Mouse (Mus musculus): ENCODE data around the gene Hsdl2. TPM values are rescaled to one million over a fixed set of nuclear protein-coding genes. Genes with fewer than 3 reads are reported as not detected.
"Not testable (repeated sequence)": the region's sequence is repeated elsewhere in the genome, so short reads cannot be mapped to it uniquely, and the experiment has no call there.

The Hsdl2 gene
- 100 to 1,000 TPM; 253 to 276 TPM for total RNA-seq (2021)

DNA sequence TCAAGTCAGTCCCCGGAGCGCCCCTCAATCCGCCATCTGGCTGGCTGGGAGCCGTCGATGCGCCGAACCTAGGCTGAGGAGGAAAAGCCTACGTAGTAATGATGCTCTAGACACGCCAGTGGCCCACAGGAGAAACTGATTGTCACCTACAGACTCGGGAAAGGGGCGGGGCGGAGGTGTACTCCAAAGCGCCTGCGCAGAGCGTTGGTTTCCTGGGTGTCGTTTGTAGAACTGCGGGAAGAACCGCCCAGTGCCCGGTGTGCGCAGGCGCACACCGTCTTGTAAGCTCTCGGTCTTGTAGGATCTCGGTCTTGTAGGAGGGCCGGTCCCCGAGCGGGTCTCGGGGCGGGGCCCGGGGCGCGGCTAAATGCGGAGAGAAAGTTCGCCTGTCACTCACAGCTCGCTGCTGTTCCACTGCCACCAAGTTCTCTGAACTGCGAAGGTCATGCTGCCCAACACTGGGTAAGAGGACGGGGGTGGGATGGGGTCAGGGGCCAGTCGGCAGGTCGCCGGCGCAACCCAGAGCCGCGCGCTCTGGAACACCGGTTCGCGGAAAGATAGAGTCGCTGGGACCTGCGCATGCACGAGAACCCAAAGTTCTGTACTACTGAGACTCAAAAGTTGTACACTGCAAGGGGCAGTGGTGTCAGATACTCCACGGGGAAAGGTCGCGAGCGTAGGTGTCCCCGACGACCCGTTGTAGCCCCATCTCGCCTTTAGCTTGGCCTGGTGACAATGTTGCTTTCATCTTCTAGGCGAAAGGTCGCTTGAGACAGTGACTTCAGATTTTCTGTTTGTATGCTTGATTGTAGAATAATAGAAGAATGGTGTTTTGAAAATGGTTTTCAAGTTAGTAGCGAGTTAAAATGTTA lies at the start of gene Hsdl2:
Gene Hsdl2 (plus strand): TSS at position 250 of the 872 bp plus-strand sequence.
- peak; percentile 98 to 99 for DNase-seq
- intact Hi-C loops (cut with DNase I): no loop called here

DNA sequence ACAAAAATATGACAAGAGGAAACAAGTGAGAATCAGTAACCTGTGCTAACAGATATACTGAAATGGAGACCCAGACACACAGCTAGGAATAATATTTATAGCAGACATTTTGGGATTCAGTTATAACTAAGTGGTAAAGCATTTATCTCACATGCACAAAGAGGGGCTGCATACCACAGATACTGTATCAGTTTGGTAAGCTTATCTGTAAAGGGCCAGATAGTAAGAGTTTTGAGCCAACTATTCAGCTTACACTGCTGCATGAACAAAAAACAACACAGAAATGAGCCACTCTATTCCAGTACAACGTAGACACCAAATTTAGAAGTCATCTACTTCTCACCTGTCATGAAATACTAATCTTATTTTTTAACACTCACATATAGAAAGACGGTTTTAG lies 48.1 kb upstream of the Hsdl2 start:
- intact Hi-C loops (cut with DNase I): no loop called here
- DNase-seq: no peak

DNA sequence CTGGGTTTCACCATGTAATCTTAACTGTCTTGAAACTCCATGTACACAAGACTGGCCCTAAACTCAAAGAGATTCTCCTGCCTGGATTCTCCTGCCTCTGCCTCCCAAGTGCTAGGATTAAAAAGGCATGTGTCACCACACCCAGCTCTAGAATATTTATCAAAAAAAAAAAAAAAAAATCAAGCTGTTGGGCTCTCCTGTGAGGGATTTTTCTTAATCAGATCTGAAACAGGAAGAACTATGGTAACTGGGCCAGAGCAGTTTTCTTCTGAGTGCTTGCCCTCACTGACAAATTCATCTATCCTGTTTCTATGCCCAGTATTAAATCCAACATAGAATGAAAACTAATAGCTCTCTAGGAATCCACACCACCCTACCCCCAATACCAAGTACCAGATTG lies 45.7 kb upstream of the Hsdl2 start:
- intact Hi-C loops (cut with DNase I): no loop called here
- DNase-seq: no peak

DNA sequence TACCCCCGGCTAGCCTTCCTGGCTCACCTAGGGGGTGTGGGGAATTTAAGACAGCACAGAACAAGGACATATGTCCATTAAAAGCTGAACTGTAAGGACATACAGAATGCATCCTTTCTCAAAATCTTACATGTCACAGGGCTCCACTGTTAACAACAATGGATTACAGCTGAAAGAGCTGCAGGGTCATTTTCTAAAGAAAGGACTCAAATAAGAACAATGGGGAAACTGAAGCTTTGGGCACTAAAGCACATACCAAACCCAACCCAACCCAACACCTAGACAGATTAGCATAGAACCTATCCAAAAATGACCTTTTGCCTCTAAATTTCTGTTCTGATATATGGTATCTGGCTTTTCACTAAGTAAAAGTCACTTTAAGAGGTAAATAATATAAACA lies 45.1 kb upstream of the Hsdl2 start:
- intact Hi-C loops (cut with DNase I): no loop called here
- DNase-seq: no peak

DNA sequence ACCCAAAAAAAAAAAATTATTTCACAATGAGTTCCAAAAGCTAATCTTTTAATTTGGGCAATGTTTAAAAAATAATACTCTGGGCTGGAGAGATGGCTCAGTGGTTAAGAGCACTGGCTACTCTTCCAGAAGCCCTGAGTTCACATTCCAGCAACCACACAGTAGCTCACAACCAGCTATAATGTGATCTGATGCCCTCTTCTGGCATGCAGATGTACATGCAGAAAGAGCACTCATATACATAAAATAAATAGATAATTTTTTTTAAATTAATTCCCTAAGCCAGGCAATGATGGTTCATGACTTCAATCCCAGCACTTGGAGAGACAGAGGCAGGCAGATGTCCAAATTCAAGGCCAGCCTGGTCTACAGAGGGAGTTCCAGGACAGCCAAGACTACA lies 38.4 kb upstream of the Hsdl2 start:
- no peak for DNase-seq
- intact Hi-C loops (cut with DNase I): no loop called here

DNA sequence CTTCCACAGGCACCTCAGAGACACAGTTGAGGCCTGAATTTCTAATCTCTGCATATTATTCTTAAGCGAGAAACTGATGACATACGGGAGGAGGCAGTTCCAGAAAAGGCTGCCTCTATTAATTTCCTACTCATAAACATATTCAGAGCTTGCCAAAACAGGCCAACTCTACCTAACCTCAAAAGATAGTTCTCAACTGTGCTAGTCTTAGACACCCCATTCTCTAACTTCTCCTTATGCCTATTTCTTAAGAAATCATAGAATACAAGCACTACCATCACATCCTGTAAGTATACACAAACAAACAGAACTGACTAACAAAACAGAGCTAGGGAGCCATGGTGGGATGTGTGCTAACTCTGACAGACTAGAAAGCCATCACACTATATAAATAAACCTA lies 36.7 kb upstream of the Hsdl2 start:
- intact Hi-C loops (cut with DNase I): loop anchor here (5.0 kb wide), 1 partner anchor 347 kb away; no protein-coding TSS in a partner anchor
- no peak for DNase-seq

DNA sequence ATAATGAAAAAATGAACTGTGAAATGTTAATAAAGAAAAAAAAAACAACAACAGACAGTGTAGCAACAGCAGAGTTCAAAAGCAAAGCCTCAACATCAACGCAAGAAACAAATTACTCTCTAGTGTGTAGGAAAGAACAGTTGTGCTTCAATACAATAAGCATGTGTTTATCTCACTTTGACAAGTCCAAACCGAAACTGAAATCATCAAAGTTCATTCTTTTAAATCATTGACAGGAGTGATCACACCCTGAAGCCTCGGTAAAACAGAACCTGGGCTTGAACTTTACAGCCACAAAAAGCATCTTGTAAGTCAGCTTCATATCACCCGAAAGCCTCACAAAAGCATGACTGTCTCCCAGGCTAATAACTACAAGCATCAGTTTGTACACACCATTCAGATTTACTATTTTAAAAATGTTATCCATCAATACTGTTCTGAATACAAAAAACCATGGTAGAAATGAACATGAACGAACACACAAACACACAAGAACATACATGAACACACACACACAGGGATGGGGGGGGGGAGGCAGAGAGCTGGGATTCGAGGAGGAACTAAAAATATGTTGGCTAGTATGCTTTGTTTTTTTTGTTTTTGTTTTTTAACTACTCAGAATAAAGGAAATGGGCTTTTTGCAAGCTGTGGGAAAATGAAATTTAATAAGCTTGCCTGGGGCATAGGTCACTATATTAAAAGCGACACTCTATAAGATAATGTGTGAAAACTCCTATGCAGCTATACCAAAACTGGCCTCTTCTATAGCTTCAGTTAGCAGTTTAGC lies 34.9 kb upstream of the Hsdl2 start:
- intact Hi-C loops (cut with DNase I): loop anchor here (5.0 kb wide), 1 partner anchor 349 kb away; no protein-coding TSS in a partner anchor
- no peak for DNase-seq

DNA sequence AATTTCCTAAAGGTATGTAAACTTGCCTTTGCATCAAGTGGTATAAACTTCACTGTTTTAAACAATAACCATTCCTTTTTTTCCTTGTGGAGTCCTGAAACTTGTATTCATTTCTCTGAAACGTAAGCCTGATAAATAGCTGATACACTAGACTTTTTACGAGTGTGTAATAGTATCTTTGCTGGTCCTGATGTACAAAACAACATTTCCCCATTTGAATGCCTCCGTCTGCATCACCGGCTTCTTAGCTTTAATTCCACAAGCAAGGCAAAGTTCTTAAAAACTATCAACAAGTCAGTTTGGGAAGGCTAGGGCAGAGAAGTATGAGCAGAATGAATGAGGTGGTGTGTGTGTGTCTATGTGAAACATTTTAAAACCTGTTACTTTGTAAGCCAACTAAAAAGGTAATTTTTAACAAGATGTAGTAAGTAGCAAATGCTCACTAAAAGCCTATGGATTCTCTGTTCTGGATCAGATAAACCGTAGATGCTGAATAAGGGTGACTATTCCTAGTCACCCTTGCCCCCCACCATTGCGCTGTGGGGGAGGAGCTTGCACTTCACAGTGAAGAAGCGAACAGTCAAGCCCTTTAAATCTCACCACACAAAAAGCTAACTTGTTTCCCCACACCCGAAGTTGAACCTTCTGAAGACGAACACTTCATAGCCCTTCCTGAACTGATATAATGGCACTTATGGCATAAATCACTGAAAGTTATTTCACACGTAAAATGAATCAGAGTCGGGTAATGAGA lies 34.0 kb upstream of the Hsdl2 start:
- DNase-seq: peak; percentile 26 to 27
- intact Hi-C loops (cut with DNase I): loop anchor here (5.0 kb wide), 1 partner anchor 350 kb away; no protein-coding TSS in a partner anchor

DNA sequence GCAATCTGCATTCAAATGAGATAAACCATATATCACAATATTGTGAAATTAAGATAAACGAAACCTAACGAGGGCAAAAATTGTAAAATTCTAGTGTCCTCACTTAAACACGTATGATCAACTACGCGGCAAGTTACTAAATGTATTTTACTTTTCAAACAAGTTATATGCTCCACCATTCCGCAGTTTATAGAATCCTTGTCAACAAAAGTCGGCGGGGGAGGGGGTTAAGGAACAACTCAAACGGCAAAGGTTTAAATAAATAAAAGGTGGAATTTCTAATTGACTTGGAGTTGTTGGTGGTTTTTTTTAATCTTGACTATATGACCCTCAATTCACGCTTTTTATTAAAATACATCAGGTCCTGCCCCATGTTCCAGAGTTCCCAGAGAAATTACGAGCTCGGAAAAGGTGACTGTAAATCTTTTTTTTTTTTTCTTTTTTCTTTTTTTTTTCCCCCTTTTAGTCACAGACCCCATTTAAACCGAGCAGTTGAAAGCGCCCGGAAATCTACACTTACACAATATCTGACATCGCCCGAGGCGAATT lies 33.3 kb upstream of the Hsdl2 start:
- DNase-seq: no peak
- intact Hi-C loops (cut with DNase I): loop anchor here (5.0 kb wide), 1 partner anchor 351 kb away; no protein-coding TSS in a partner anchor

DNA sequence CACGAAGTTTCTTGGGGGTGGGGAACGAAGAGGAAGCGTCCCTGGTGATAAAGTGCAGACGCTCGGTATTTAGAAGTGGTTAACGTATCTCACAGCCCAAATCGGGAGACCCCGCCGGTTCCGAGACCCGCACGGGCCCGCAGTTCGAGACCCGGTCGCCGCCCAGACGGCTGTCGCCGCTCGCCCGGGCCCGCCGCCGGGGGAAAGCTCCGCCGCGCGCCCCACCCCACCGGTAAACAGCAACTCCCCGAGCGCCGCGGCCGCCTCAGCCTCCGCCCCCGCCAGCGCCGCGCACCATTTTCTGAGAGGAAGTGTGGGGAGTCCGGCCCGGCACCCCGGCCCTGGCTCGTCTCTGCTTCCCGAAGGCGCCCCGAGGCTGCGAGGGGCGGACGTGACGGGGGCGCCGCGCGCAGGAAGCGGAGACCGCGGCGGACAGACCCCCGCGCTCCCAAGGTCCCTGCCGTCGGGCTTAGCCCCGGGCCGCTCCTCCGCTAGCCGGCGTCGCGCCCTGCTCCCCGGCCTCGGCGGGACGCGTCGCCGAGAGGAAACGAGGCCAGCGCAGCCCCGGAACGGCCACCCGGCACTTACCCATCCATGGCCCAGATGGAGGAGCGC lies 32.7 kb upstream of the Hsdl2 start:
- intact Hi-C loops (cut with DNase I): loop anchor here (5.0 kb wide), 1 partner anchor 351 kb away; no protein-coding TSS in a partner anchor

DNA sequence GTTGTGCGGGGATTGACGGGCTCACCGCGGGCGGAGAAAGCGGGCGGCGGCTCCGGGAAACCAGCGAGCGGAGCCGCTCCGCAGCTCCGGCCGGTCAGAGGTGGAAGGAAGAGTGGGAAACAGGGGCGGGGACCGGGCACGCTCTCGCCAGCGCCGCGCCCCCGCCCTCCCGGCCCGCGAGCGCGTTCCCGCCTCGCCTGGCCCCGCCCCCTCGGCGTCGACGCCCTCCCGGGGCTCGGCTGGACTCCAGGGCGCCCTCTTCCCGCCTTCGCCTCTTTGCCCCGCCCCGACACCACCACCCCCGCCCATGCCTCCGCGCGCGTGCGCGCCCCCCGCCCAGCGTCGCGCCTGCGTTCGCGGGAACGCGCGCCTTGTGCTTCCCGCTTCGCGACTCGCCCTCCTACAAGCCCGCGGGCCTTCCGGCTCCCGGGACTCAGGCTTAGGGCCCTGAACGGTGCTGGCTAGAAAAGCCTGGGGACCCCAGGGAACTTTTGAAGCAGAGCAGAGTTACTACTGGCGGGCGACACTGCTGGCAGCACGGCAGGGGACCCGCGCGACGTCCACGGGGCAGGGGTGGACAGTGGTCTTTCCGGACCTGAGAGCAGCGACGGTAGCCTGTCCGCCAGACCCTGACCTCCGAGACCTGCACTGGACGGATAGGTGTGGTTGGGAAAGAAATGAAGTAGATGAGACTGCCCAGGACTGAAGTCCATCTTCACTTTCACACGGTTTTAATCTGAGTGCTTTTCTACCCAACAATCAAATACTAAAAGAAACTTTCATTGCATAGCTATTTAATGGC lies 32.0 kb upstream of the Hsdl2 start, which contains the start of gene Ptbp3:
Gene Ptbp3 (minus strand): TSS at position 190 of the 802 bp plus-strand sequence.
- intact Hi-C loops (cut with DNase I): loop anchor here (5.0 kb wide), 1 partner anchor 352 kb away; no protein-coding TSS in a partner anchor
- DNase-seq: peak; percentile 94 to 95

More for the DNA sequence above, 32.7 kb upstream of the Hsdl2 start:
- peak; percentile 76 to 82 for DNase-seq

DNA sequence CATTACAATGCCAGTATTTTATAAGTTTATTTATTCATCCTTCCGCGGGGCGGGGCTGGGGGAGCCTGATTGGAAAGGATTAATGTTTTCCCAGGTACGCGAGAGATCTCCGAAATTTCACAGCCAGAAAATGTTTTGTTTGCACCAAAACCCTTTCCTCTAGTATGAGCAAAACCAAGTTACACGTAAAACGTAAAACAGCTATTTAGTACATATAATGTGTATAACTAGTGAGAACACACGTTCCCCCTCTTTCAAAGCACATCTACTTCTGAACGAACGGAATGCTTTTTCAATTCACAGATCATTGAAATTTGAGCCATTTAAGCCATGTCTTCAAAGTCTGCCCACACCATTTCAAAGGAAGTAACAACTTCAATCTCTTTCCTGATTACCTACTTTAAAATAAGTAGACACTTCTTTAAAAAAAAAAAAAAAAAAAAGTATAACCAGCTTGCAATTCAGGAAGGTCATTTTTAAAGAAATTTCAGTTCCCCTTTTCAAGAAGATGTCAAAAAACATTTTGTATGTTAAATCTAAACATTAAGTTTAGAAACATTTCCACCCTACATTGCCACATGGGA lies 31.3 kb upstream of the Hsdl2 start:
- intact Hi-C loops (cut with DNase I): loop anchor here (5.0 kb wide), 1 partner anchor 353 kb away; no protein-coding TSS in a partner anchor
- DNase-seq: no peak

DNA sequence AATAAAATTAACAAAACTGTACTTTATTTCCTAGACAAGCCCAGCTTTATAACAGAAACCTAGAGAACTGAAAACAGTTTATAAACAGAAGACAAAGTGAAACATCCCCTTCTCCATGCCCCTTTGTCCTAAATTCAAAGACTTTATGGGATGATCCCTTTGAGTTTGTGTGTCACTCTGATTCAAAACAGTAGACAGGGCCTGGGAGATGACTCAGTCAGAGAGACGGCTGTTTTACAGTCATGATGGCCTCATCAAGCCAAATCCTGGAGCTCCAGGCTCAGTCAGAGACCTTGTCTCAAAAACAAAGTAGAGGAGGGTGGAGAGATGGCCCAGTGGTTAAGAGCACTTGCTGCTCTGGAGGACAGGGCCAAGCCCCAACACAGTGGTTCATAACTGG lies 29.5 kb upstream of the Hsdl2 start:
- intact Hi-C loops (cut with DNase I): no loop called here
- no peak for DNase-seq

DNA sequence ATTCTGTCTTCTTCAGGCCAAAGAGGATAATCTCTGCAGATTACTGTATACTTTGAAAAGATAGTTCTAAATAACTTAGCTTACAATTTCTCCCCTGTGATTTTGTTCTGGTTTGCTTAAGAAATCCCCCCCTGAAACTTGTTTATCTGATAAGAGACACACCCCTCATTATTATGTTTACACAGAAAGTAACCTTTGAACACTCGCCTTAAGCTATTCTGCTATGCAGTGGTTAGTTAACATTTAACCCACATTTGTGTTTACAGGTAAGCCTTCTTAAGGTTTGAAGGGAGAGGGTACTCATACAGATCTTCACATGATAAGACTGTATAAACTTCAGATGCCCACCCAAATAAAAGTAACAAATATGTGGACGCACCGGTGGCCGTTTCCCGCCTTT lies 28.5 kb upstream of the Hsdl2 start:
- DNase-seq: no peak
- intact Hi-C loops (cut with DNase I): no loop called here

DNA sequence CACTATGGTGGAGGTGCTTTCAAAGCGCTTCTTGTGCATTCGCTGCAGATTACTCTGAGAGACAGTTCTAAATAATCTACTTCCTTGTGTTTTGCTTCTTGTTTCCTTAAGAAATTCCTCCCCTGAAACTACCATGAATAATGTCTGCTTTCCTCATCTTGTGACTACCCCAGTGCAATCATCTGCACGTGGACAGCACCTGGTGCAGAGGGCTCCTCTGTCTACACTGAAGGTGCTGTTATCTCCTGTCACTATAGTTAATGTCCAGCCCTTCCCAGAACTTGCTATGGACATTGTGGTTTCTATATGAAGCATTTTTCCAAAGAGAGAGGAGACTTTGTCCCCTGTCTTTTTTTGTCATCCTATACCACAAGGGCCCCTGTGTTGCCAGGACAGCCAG lies 27.8 kb upstream of the Hsdl2 start:
- intact Hi-C loops (cut with DNase I): no loop called here
- DNase-seq: no peak

DNA sequence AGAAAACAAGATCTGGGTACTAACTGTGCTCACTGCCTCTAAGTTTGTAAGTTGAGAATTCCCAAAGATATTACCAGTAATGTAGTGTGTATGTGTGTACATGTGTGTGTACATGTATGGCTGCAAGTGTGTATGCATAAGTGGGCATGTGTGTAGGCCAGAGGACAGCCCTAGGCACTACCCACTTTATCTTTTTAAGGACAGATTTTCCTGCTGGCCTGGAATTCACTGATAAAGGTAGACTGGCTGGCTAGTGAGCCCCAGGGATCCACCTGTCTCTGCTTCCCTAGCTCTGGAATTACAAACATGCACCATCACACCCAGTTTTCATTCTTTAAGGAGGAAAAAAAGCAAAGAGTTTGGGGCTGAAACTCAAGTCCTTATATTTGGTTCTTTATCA lies 26.2 kb upstream of the Hsdl2 start:
- intact Hi-C loops (cut with DNase I): no loop called here
- no peak for DNase-seq

DNA sequence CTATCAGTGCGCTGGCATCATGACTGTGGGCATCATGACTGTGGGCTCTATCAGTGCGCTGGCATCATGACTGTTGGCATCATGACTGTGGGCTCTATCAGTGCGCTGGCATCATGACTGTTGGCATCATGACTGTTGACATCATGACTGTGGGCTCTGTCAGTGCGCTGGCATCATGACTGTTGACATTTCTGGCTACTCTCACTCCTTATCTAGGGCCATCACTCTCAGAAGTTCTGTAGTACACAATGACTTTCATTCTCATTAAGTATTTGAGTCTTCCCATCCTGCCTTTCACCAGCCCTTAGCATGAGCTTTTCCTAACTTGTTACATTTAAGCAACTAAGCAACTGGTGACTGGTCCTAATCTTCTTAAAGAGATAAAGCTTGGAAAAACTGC lies 24.0 kb upstream of the Hsdl2 start:
- DNase-seq; intact Hi-C loops (cut with DNase I): not testable (repeated sequence)

DNA sequence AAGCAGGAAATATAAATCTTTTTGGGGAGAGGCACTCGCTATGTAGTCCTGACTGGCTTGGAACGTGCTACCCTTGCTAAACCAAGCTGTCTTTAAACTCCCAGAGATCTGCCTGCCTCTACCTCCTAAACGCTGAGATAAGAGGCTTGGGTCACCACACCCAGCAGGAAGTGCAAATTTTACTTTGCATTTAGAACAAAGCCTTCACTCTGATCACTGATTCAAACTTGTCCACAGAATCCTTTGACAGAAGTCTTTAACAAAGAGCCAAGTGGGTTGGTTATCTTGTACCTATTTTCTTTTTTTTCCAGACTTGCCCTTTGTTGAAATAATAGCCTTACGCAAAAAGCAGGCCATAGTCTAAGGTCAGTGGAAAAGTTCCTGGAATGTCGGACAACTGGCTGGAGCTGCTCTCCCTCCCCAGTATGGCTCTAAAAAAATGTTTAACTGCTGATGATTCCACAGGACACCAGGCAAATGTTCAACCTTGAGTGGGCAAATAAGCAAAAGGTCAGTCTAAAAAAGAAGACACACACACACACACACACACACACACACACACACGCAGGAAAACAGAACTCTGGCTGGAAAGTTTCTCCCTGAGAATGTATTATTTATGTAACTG lies 23.2 kb upstream of the Hsdl2 start:
- intact Hi-C loops (cut with DNase I): no loop called here
- DNase-seq: no peak
